In the genomic region with DNA sequence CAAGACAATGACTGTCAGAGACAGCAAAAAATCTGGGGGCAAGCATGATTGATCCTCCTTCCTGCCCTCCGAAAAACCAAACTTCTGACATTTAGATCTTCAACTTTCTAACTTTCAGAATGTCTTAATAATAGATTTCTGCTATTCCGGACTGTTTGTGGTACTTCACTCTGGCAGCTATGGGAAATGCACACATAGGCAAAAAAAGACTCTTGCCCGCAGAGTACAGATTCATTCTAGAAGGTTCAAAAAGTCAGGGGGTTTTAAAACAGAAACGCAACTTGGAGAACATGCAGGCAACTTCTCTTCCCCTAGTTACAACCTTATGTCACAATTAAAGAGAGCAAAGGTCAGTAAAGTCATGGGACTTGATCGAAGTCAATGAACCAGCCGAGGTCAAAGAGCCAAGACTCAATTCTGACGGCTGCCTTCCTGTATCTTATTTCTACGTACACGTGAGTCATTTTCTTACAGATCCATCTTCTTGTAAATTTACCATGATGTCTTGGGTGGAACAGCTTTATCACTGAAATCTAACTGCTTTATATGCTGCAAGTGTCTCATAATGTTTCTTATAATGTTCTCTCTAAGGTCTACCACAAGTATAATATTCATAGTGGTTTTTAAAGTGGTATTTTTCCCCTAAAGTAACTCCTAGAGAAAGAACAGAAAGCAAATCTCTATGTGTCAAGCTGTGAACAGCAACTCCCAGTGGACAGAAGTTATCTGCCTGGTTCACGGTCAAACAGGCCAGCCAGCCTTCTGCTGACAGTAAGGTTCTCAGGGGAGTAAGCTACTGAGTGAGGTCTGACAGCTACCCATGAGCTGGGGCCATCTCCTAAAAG, we compare ENCODE assay signal across 17 mouse cellular contexts. TPM values are rescaled to one million over a fixed set of nuclear protein-coding genes. Genes with fewer than 3 reads are reported as not detected.
DNase-seq lines count a peak whose midpoint lies in the region; ATAC-seq lines count a peak whose summit lies in the region.
"Had no signal": no experiment of that assay in that cellular context is flagged by ENCODE, and none has a peak within 500 bp of the region (broad histone marks: within the 10 kb centered on the region; RNA-seq: fewer than 3 reads in every experiment).

No protein-coding gene starts in this region.

- peaks cover 42% of the 10 kb centered on the region for H3K4me1 ChIP-seq in embryonic facial prominence, embryonic 13.5 days
- peaks cover 44% of the 10 kb centered on the region for H3K4me1 ChIP-seq in embryonic facial prominence, embryonic 10.5 days
- H3K4me1 ChIP-seq in liver, embryonic 11.5 days (replicated peaks; ENCODE audit: control insufficient read depth, insufficient read depth, low read length), result no peaks in the 10 kb centered on the region
- H3K4me1 ChIP-seq in embryonic facial prominence, embryonic 15.5 days, result peaks cover 43% of the 10 kb centered on the region
- H3K4me1 ChIP-seq in forebrain, embryonic 11.5 days (replicated peaks; ENCODE audit: control insufficient read depth, insufficient read depth, low read length), result no peaks in the 10 kb centered on the region
- H3K4me1 ChIP-seq: kidney, embryonic 15.5 days had no signal

- DNase-seq in embryonic facial prominence, embryonic 10.5 days (ENCODE audit: low spot score), result no peak
- DNase-seq in liver, embryonic 11.5 days (ENCODE audit: low spot score), result peak; percentile 15
- DNase-seq in liver, result no peak
- DNase-seq in natural killer cell, adult 2 months (ENCODE audit: low spot score in 2 of 2), result no peak
- no peak for DNase-seq in forebrain, embryonic 11.5 days (ENCODE audit: low spot score)
- DNase-seq: cerebellum, adult 2 months; cerebellum, postnatal 36 days had no signal

- no peak overlapping the region for H3K9ac ChIP-seq in embryonic facial prominence, embryonic 13.5 days
- no peak overlapping the region for H3K9ac ChIP-seq in liver, embryonic 11.5 days (ENCODE audit: low read depth, low read length)
- no peak overlapping the region for H3K9ac ChIP-seq in embryonic facial prominence, embryonic 15.5 days
- H3K9ac ChIP-seq in forebrain, embryonic 11.5 days (ENCODE audit: low read length), result no peak overlapping the region
- H3K9ac ChIP-seq: kidney, embryonic 15.5 days; liver, embryonic 14.5 days had no signal

- peak overlapping the region; percentile 89 for H3K27ac ChIP-seq in embryonic facial prominence, embryonic 13.5 days
- no peak overlapping the region for H3K27ac ChIP-seq in embryonic facial prominence, embryonic 10.5 days (replicated peaks)
- no peak overlapping the region for H3K27ac ChIP-seq in liver, embryonic 11.5 days (ENCODE audit: low read depth, low read length)
- H3K27ac ChIP-seq in embryonic facial prominence, embryonic 15.5 days (replicated peaks), result peak overlapping the region; percentile 84
- H3K27ac ChIP-seq in forebrain, embryonic 11.5 days (ENCODE audit: low read depth, low read length), result no peak overlapping the region
- H3K27ac ChIP-seq: hindbrain, embryonic 10.5 days; hindbrain, postnatal 0 days; kidney, embryonic 15.5 days; limb, embryonic 10.5 days; liver, embryonic 14.5 days had no signal

- H3K4me2 ChIP-seq in embryonic facial prominence, embryonic 13.5 days, result no peak overlapping the region
- no peak overlapping the region for H3K4me2 ChIP-seq in liver, embryonic 11.5 days
- H3K4me2 ChIP-seq in embryonic facial prominence, embryonic 15.5 days (replicated peaks), result no peak overlapping the region
- H3K4me2 ChIP-seq in forebrain, embryonic 11.5 days (ENCODE audit: low read depth, low read length, severe bottlenecking), result no peak overlapping the region
- H3K4me2 ChIP-seq: kidney, embryonic 15.5 days had no signal

- H3K27me3 ChIP-seq in embryonic facial prominence, embryonic 13.5 days, result no peaks in the 10 kb centered on the region
- no peaks in the 10 kb centered on the region for H3K27me3 ChIP-seq in embryonic facial prominence, embryonic 10.5 days (replicated peaks; ENCODE audit: low read depth, poor library complexity, severe bottlenecking)
- no peaks in the 10 kb centered on the region for H3K27me3 ChIP-seq in liver, embryonic 11.5 days (replicated peaks; ENCODE audit: control insufficient read depth, insufficient read depth, low read length)
- no peaks in the 10 kb centered on the region for H3K27me3 ChIP-seq in embryonic facial prominence, embryonic 15.5 days
- H3K27me3 ChIP-seq in forebrain, embryonic 11.5 days (ENCODE audit: control insufficient read depth, insufficient read depth, low read length), result no peaks in the 10 kb centered on the region
- H3K27me3 ChIP-seq: kidney, embryonic 15.5 days had no signal

- 45% methylated on average over 10 of the region's 10 CpGs for WGBS in embryonic facial prominence, embryonic 13.5 days
- 48% methylated on average over 10 of the region's 10 CpGs for WGBS in embryonic facial prominence, embryonic 10.5 days
- 70% methylated on average over 10 of the region's 10 CpGs for WGBS in liver, embryonic 11.5 days
- 55% methylated on average over 10 of the region's 10 CpGs for WGBS in embryonic facial prominence, embryonic 15.5 days
- WGBS in forebrain, embryonic 11.5 days, result 83% methylated on average over 10 of the region's 10 CpGs

- no peak overlapping the region for H3K4me3 ChIP-seq in embryonic facial prominence, embryonic 13.5 days
- H3K4me3 ChIP-seq in embryonic facial prominence, embryonic 10.5 days, result no peak overlapping the region
- H3K4me3 ChIP-seq in liver, embryonic 11.5 days (ENCODE audit: low read depth, low read length), result no peak overlapping the region
- H3K4me3 ChIP-seq in embryonic facial prominence, embryonic 15.5 days (replicated peaks), result no peak overlapping the region
- no peak overlapping the region for H3K4me3 ChIP-seq in forebrain, embryonic 11.5 days (ENCODE audit: low read depth, low read length)
- H3K4me3 ChIP-seq: hindbrain, embryonic 10.5 days; kidney, embryonic 15.5 days; limb, embryonic 10.5 days had no signal

- no peaks in the 10 kb centered on the region for H3K9me3 ChIP-seq in embryonic facial prominence, embryonic 13.5 days
- H3K9me3 ChIP-seq in embryonic facial prominence, embryonic 10.5 days, result no peaks in the 10 kb centered on the region
- no peaks in the 10 kb centered on the region for H3K9me3 ChIP-seq in liver, embryonic 11.5 days (ENCODE audit: control insufficient read depth, low read length)
- H3K9me3 ChIP-seq in embryonic facial prominence, embryonic 15.5 days (replicated peaks), result no peaks in the 10 kb centered on the region
- no peaks in the 10 kb centered on the region for H3K9me3 ChIP-seq in forebrain, embryonic 11.5 days (ENCODE audit: control insufficient read depth, low read length)
- H3K9me3 ChIP-seq: hindbrain, embryonic 10.5 days; kidney, embryonic 15.5 days; limb, embryonic 10.5 days had no signal

- H3K36me3 ChIP-seq in embryonic facial prominence, embryonic 13.5 days, result no peaks in the 10 kb centered on the region
- no peaks in the 10 kb centered on the region for H3K36me3 ChIP-seq in embryonic facial prominence, embryonic 10.5 days (replicated peaks)
- H3K36me3 ChIP-seq in liver, embryonic 11.5 days (ENCODE audit: control insufficient read depth, insufficient read depth, low read length), result no peaks in the 10 kb centered on the region
- H3K36me3 ChIP-seq in embryonic facial prominence, embryonic 15.5 days, result no peaks in the 10 kb centered on the region
- H3K36me3 ChIP-seq in forebrain, embryonic 11.5 days (ENCODE audit: control insufficient read depth, insufficient read depth, low read length), result no peaks in the 10 kb centered on the region
- H3K36me3 ChIP-seq: hindbrain, embryonic 10.5 days; kidney, embryonic 15.5 days; limb, embryonic 10.5 days had no signal

- no peak for ATAC-seq in embryonic facial prominence, embryonic 13.5 days (ENCODE audit: insufficient number of reproducible peaks, insufficient read depth, low FRiP score, low TSS enrichment, low read depth)
- no peak for ATAC-seq in liver, embryonic 11.5 days (replicated peaks; ENCODE audit: low FRiP score)
- ATAC-seq in embryonic facial prominence, embryonic 15.5 days (ENCODE audit: insufficient number of reproducible peaks, low FRiP score, low TSS enrichment, low read depth), result no peak
- peak; percentile 63 for ATAC-seq in monocyte, adult 5-6 weeks (replicated peaks; ENCODE audit: insufficient number of reproducible peaks, low FRiP score, low TSS enrichment, poor library complexity, severe bottlenecking)
- no peak for ATAC-seq in forebrain, embryonic 11.5 days (replicated peaks; ENCODE audit: low FRiP score)
- ATAC-seq: forebrain, embryonic 16.5 days; hindbrain, postnatal 0 days; midbrain, embryonic 16.5 days had no signal

RNA-seq across cellular contexts. Expression of a gene that starts 40.7 kb away (rescaled TPM):
- 22.7 and 25.5 TPM in 2 replicates for polyA plus RNA-seq in embryonic facial prominence, embryonic 13.5 days (2015; fragmentation: Nextera tagmentation; extraction: Ambion mirVana)
- polyA plus RNA-seq in embryonic facial prominence, embryonic 10.5 days (2016; fragmentation: Nextera tagmentation; extraction: Ambion mirVana), result 2.2 and 2.5 TPM in 2 replicates
- 25.9 and 28.1 TPM in 2 replicates for polyA plus RNA-seq in liver, embryonic 11.5 days (2014; fragmentation: Nextera tagmentation; extraction: Ambion mirVana)
- polyA plus RNA-seq in embryonic facial prominence, embryonic 15.5 days (2015; fragmentation: Nextera tagmentation; extraction: Ambion mirVana), result 56.9 and 58.9 TPM in 2 replicates
- total RNA-seq in monocyte, adult 5-6 weeks (2017), result 371 to 440 TPM (median 391 TPM) in 3 replicates
- polyA plus RNA-seq in forebrain, embryonic 11.5 days (2014; fragmentation: Nextera tagmentation; extraction: Ambion mirVana), result 2.0 and 2.4 TPM in 2 replicates

Comparison
In these comparisons a context has a peak if more than half of its experiments do, and no peak if none do; other contexts are left out.
1. H3K27ac ChIP-seq: peak in embryonic facial prominence, embryonic 13.5 days (single experiment) and embryonic facial prominence, embryonic 15.5 days (single experiment); none in embryonic facial prominence, embryonic 10.5 days (single experiment), liver, embryonic 11.5 days (single experiment) and forebrain, embryonic 11.5 days (single experiment).